Mouse (Mus musculus): ENCODE data around the gene Zfp560.
"Not testable (repeated sequence)": the region's sequence is repeated elsewhere in the genome, so short reads cannot be mapped to it uniquely, and the experiment has no call there.

The Zfp560 gene

GRCm38 (mm10) chr9:20384532-20385342 lies at the start of gene Zfp560:
Gene Zfp560 (minus strand): TSS chr9:20385177.
- DNase-seq, result peak; percentile 93

DNA sequence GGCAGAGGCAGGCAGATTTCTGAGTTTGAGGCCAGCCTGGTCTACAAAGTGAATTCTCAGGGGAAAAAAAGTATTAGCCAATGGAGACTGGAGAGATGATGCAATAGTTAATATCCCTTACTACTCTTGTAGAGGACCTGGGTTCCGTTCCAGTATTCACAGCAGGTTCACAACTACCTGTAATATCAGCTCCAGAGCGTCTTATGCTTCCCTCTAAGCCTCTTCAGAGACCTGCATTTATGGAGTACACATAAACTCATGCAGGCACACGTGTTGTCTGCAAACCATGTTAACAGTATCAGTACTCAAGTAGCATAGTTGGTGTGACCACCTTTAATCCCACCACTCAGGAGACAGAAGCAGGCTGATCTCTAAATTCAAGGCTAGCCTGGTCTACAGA lies 45.0 kb upstream of the Zfp560 start:
- no peak for DNase-seq

- no peak for DNase-seq
These were observed 26.5 kb upstream of the Zfp560 start for GRCm38 (mm10) chr9:20411460-20411859.

GRCm38 (mm10) chr9:20409319-20409718 lies 24.3 kb upstream of the Zfp560 start:
- no peak for DNase-seq

DNA sequence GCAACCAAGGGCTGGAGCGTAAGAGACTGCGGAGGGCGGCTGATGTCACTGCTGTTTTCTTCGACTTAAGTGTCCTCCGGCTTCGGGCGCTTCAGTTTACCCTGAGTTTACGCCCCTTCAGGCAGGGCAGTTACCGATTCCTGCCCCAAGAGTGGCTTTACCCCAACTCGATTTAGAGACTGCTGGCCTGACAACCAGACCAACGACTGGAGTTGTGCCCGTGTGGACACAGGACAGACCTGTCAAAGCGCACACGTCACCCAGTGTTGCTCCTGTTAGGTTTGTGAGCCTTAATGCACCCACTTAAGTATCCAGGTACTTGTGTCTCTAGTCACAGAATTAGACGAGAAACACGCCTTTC lies 346 bp upstream of the Zfp560 start:
- no peak for DNase-seq

- DNase-seq, result no peak
These were observed 1.3 kb downstream of the Zfp560 start for GRCm38 (mm10) chr9:20383659-20384058.

DNA sequence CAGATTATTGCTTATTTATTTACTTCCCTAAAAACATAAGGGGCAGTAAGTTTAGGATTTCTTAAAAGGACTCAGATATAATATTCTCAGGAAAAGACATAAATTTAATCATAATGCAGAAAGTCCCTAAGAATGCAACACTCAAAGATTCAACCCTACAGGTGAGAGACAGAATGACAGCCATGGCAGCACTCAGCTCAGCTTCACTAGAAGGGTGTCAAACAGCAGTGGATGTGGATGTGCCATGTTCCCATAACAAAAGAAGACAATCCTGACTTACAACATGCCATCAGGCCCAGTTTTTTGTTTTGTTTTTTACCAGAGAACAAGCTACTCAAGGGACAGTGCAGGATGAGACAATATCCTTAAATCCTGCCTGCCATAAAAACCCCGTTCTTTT lies 10.3 kb downstream of the Zfp560 start:
- no peak for DNase-seq

GRCm38 (mm10) chr9:20367311-20367710 lies 17.7 kb downstream of the Zfp560 start:
- no peak for DNase-seq

- no peak for DNase-seq
These were observed 36.5 kb downstream of the Zfp560 start for GRCm38 (mm10) chr9:20348501-20348900.

DNA sequence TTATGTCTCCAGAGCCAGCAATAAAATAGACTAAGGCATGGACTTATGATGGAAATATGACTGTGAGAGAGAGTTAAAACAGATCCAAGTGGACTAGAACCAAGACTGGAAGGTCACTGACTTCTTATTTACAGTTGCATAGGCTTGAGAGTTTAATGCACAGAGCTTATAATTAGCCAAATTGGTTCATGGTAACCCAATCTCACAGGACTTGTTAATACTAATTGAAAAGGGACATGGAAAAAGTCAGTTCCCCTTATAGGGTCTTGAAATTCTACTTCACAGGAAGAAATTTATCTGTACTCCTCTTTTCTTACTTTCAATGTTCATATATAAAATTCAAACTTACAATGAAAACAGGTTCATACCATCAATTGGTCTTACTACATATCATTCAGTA lies 49.0 kb downstream of the Zfp560 start, which contains the start of gene Olfr18:
Gene Olfr18 (minus strand): TSS at position 101 of the 400 bp plus-strand sequence.
- no peak for DNase-seq

DNA sequence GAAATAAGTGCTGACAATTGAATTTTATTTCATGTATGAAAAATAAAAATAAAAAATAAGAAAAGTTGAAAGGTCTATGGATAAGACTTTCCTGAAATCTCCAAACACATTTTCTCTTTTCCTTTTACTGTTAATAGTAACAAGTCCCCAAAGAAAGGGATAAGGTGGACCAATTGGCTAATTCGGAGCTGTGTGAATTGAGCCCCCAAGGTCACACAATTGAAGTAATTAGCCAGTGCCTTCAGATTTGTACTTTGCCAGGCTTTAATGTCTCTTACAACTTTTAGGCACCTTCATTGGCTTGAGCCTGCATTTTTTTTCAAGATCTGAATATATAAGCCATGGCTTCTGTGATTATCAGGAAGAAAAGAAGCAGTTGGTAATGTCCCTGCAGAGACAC lies 86.7 kb downstream of the Zfp560 start, which contains the start of gene Olfr873:
Gene Olfr873 (plus strand): TSS at position 301 of the 400 bp plus-strand sequence.
- DNase-seq, result no peak

GRCm38 (mm10) chr9:20295562-20295961 lies 89.4 kb downstream of the Zfp560 start:
- not testable (repeated sequence) for DNase-seq

All from thymus, postnatal 25 days (tissue).